Mouse (Mus musculus) ES-Bruce4 (cell line): ENCODE results near the gene Bicdl1.

ENCODE experiments used
- CTCF ChIP-seq: IDR thresholded peaks from one replicate; pipeline ENCODE4 v1.8.1; 2011; ENCODE audit warnings: low read depth, low read length
- POLR2A ChIP-seq: IDR thresholded peaks from one replicate; pipeline ENCODE4 v1.8.1; 2011; ENCODE audit warnings: low read length; ENCODE audit not compliant: insufficient read depth

- TF ChIP-seq CTCF: no peak
- no peak for TF ChIP-seq POLR2A
These were observed 45.5 kb upstream of the Bicdl1 start for GRCm38 (mm10) chr5:115776911-115777310.
